Comparison of ENCODE assay signal across 15 mouse cellular contexts in genomic region chr14:99616655-99617335, GRCm38 (mm10).
DNase-seq lines count a peak whose midpoint lies in the region; ATAC-seq and TF ChIP-seq lines count a peak whose summit lies in the region.
"Had no signal": no experiment of that assay in that cellular context is flagged by ENCODE, and none has a peak within 500 bp of the region (broad histone marks: within the 10 kb centered on the region; RNA-seq: fewer than 3 reads in every experiment).

No protein-coding gene starts in this region.

- H3K27ac ChIP-seq in heart, postnatal 0 days (ENCODE audit: low read depth) = peak overlapping the region; percentile 15; the same call in 1 of the 2 replicates
- no peak overlapping the region for H3K27ac ChIP-seq in heart, embryonic 12.5 days (ENCODE audit: poor library complexity, severe bottlenecking)
- H3K27ac ChIP-seq in midbrain, embryonic 14.5 days (replicated peaks; ENCODE audit: low read depth, low read length) = no peak overlapping the region
- no peak overlapping the region for H3K27ac ChIP-seq in midbrain, embryonic 10.5 days (replicated peaks)
- peak overlapping the region; percentile 47; the same call in 1 of the 2 replicates for H3K27ac ChIP-seq in kidney, embryonic 14.5 days (ENCODE audit: low read depth, low read length)
- H3K27ac ChIP-seq in stomach, embryonic 16.5 days (ENCODE audit: low read length) = peak overlapping the region; percentile 84
- H3K27ac ChIP-seq: embryonic facial prominence, embryonic 15.5 days; liver, embryonic 15.5 days had no signal

- no peak overlapping the region for H3K4me2 ChIP-seq in heart, postnatal 0 days (ENCODE audit: low read depth, low read length)
- H3K4me2 ChIP-seq in heart, embryonic 12.5 days = no peak overlapping the region
- no peak overlapping the region for H3K4me2 ChIP-seq in midbrain, embryonic 14.5 days (ENCODE audit: low read length)
- H3K4me2 ChIP-seq in kidney, embryonic 14.5 days (replicated peaks; ENCODE audit: low read depth, low read length) = no peak overlapping the region
- no peak overlapping the region for H3K4me2 ChIP-seq in stomach, embryonic 16.5 days (ENCODE audit: low read depth, low read length)
- H3K4me2 ChIP-seq: embryonic facial prominence, embryonic 15.5 days; liver, embryonic 15.5 days had no signal

- no peaks in the 10 kb centered on the region for H3K27me3 ChIP-seq in heart, postnatal 0 days (ENCODE audit: control insufficient read depth, insufficient read depth, low read length)
- H3K27me3 ChIP-seq in heart, embryonic 12.5 days (replicated peaks) = no peaks in the 10 kb centered on the region
- H3K27me3 ChIP-seq in midbrain, embryonic 14.5 days (ENCODE audit: control insufficient read depth, insufficient read depth, low read length) = no peaks in the 10 kb centered on the region
- H3K27me3 ChIP-seq in midbrain, embryonic 10.5 days (ENCODE audit: low read depth, poor library complexity, severe bottlenecking) = no peaks in the 10 kb centered on the region
- no peaks in the 10 kb centered on the region for H3K27me3 ChIP-seq in kidney, embryonic 14.5 days (ENCODE audit: control insufficient read depth, insufficient read depth, low read length)
- H3K27me3 ChIP-seq in stomach, embryonic 16.5 days (ENCODE audit: control insufficient read depth, insufficient read depth, low read length) = no peaks in the 10 kb centered on the region
- H3K27me3 ChIP-seq: embryonic facial prominence, embryonic 15.5 days; liver, embryonic 15.5 days; megakaryocyte, embryonic 14.5 days had no signal

- ATAC-seq in heart, postnatal 0 days (ENCODE audit: insufficient read depth, low read depth) = no peak
- no peak for ATAC-seq in heart, embryonic 12.5 days (ENCODE audit: insufficient number of reproducible peaks, low FRiP score)
- no peak for ATAC-seq in midbrain, embryonic 14.5 days (ENCODE audit: low FRiP score, low TSS enrichment)
- no peak; the same call in 1 of the 2 replicates for ATAC-seq in kidney, embryonic 14.5 days (ENCODE audit: low FRiP score, low TSS enrichment)
- peak; percentile 88 for ATAC-seq in stomach, embryonic 16.5 days (ENCODE audit: insufficient read depth, low FRiP score)

- H3K4me3 ChIP-seq in heart, postnatal 0 days (ENCODE audit: low read depth, low read length) = no peak overlapping the region
- no peak overlapping the region for H3K4me3 ChIP-seq in heart, embryonic 12.5 days
- no peak overlapping the region for H3K4me3 ChIP-seq in midbrain, embryonic 14.5 days (replicated peaks; ENCODE audit: low read depth, low read length)
- H3K4me3 ChIP-seq in midbrain, embryonic 10.5 days = no peak overlapping the region
- H3K4me3 ChIP-seq in kidney, embryonic 14.5 days (ENCODE audit: low read length) = no peak overlapping the region
- no peak overlapping the region for H3K4me3 ChIP-seq in stomach, embryonic 16.5 days (replicated peaks; ENCODE audit: low read length)
- H3K4me3 ChIP-seq: embryonic facial prominence, embryonic 15.5 days; liver, embryonic 15.5 days; megakaryocyte, embryonic 14.5 days; myocyte had no signal

- no peaks in the 10 kb centered on the region for H3K9me3 ChIP-seq in heart, postnatal 0 days (replicated peaks; ENCODE audit: control insufficient read depth, low read length)
- H3K9me3 ChIP-seq in heart, embryonic 12.5 days (replicated peaks) = no peaks in the 10 kb centered on the region
- H3K9me3 ChIP-seq in midbrain, embryonic 14.5 days (ENCODE audit: control insufficient read depth, low read length) = no peaks in the 10 kb centered on the region
- no peaks in the 10 kb centered on the region for H3K9me3 ChIP-seq in midbrain, embryonic 10.5 days (replicated peaks)
- H3K9me3 ChIP-seq in kidney, embryonic 14.5 days (ENCODE audit: control insufficient read depth, low read length) = no peaks in the 10 kb centered on the region
- H3K9me3 ChIP-seq in stomach, embryonic 16.5 days (replicated peaks; ENCODE audit: control insufficient read depth, low read length) = no peaks in the 10 kb centered on the region
- H3K9me3 ChIP-seq: embryonic facial prominence, embryonic 15.5 days; liver, embryonic 15.5 days; megakaryocyte, embryonic 14.5 days had no signal

- WGBS in heart, postnatal 0 days = 30% methylated on average over 7 of the region's 7 CpGs
- WGBS in heart, embryonic 12.5 days = 40% methylated on average over 7 of the region's 7 CpGs
- WGBS in midbrain, embryonic 14.5 days = 64% methylated on average over 7 of the region's 7 CpGs
- WGBS in midbrain, embryonic 10.5 days = 85% methylated on average over 7 of the region's 7 CpGs
- WGBS in kidney, embryonic 14.5 days = 57% methylated on average over 7 of the region's 7 CpGs
- WGBS in stomach, embryonic 16.5 days = 38% methylated on average over 7 of the region's 7 CpGs

- no peak for TF ChIP-seq CTCF in heart, postnatal 0 days (IDR thresholded peaks at IDR 0.05; ENCODE audit: low read depth)

- H3K4me1 ChIP-seq in heart, postnatal 0 days (ENCODE audit: control insufficient read depth, insufficient read depth) = no peaks in the 10 kb centered on the region; the same call in 1 of the 2 replicates
- peaks cover 14% of the 10 kb centered on the region for H3K4me1 ChIP-seq in heart, embryonic 12.5 days (replicated peaks)
- 0 out of 2 replicates have a peak, but pooled peaks cover 3% of the 10 kb centered on the region for H3K4me1 ChIP-seq in midbrain, embryonic 14.5 days (ENCODE audit: control insufficient read depth, insufficient read depth, low read length)
- H3K4me1 ChIP-seq in midbrain, embryonic 10.5 days = no peaks in the 10 kb centered on the region
- no peaks in the 10 kb centered on the region for H3K4me1 ChIP-seq in kidney, embryonic 14.5 days (ENCODE audit: control insufficient read depth, insufficient read depth, low read length)
- H3K4me1 ChIP-seq in stomach, embryonic 16.5 days (ENCODE audit: control insufficient read depth, insufficient read depth, low read length) = peaks cover 9% of the 10 kb centered on the region; the same call in 1 of the 2 replicates
- H3K4me1 ChIP-seq: embryonic facial prominence, embryonic 15.5 days; liver, embryonic 15.5 days had no signal

- TF ChIP-seq EP300 in heart, postnatal 0 days (IDR thresholded peaks at IDR 0.05; ENCODE audit: low read depth) = no peak

- H3K9ac ChIP-seq in heart, postnatal 0 days (replicated peaks; ENCODE audit: low read depth, low read length) = no peak overlapping the region
- H3K9ac ChIP-seq in heart, embryonic 12.5 days = no peak overlapping the region
- H3K9ac ChIP-seq in midbrain, embryonic 14.5 days (replicated peaks; ENCODE audit: low read length) = no peak overlapping the region
- no peak overlapping the region for H3K9ac ChIP-seq in kidney, embryonic 14.5 days (ENCODE audit: low read depth, low read length)
- H3K9ac ChIP-seq in stomach, embryonic 16.5 days (ENCODE audit: low read length) = no peak overlapping the region
- H3K9ac ChIP-seq: embryonic facial prominence, embryonic 15.5 days; liver, embryonic 15.5 days had no signal

- DNase-seq in heart, postnatal 0 days (ENCODE audit: low spot score) = no peak
- DNase-seq in midbrain, embryonic 14.5 days = peak; percentile 32
- DNase-seq in midbrain, embryonic 10.5 days (ENCODE audit: low spot score) = no peak
- no peak for DNase-seq in right cerebral cortex, postnatal 36 days (ENCODE audit: low spot score in 2 of 2)
- DNase-seq in ovary, adult 18-20 months (ENCODE audit: low spot score) = no peak
- DNase-seq: adrenal gland, postnatal 25 days; B cell, adult 2 months; thymus, postnatal 25 days had no signal

- no peaks in the 10 kb centered on the region for H3K36me3 ChIP-seq in heart, postnatal 0 days (replicated peaks; ENCODE audit: control insufficient read depth, insufficient read depth, low read length)
- H3K36me3 ChIP-seq in heart, embryonic 12.5 days = no peaks in the 10 kb centered on the region
- H3K36me3 ChIP-seq in midbrain, embryonic 14.5 days (ENCODE audit: control insufficient read depth, insufficient read depth, low read length) = no peaks in the 10 kb centered on the region
- H3K36me3 ChIP-seq in midbrain, embryonic 10.5 days = no peaks in the 10 kb centered on the region
- H3K36me3 ChIP-seq in kidney, embryonic 14.5 days (ENCODE audit: control insufficient read depth, insufficient read depth, low read length) = no peaks in the 10 kb centered on the region
- no peaks in the 10 kb centered on the region for H3K36me3 ChIP-seq in stomach, embryonic 16.5 days (ENCODE audit: control insufficient read depth, insufficient read depth, low read length)
- H3K36me3 ChIP-seq: embryonic facial prominence, embryonic 15.5 days; liver, embryonic 15.5 days had no signal

Comparison
In these comparisons a context has a peak if more than half of its experiments do, and no peak if none do; other contexts are left out.
1. H3K27ac ChIP-seq: peak in heart, postnatal 0 days (single experiment), kidney, embryonic 14.5 days (single experiment) and stomach, embryonic 16.5 days (single experiment); none in heart, embryonic 12.5 days (single experiment), midbrain, embryonic 14.5 days (single experiment) and midbrain, embryonic 10.5 days (single experiment).